Mouse (Mus musculus) right cerebral cortex, postnatal 14 days (tissue): ENCODE measurements around the gene Olfr1102.

ENCODE experiments used
- DNase-seq: peaks from one replicate; pipeline ENCODE4 v3.0.0; 2022

The Olfr1102 gene

GRCm38 (mm10) chr2:86998098-86998497, at the start of gene Olfr1102:
Gene Olfr1102, plus strand, starts transcription at chr2:86998398.
- DNase-seq: no peak

GRCm38 (mm10) chr2:86960593-86960992, 37.6 kb upstream of the Olfr1102 start, which contains the start of gene Olfr1099:
Gene Olfr1099, minus strand, starts transcription at chr2:86960693.
- no peak for DNase-seq

- no peak for DNase-seq
Observed at GRCm38 (mm10) chr2:86979854-86980253, 18.3 kb upstream of the Olfr1102 start, which contains the start of gene Olfr1100. Gene Olfr1100, minus strand, starts transcription at chr2:86979954.

GRCm38 (mm10) chr2:86991121-86991520, 7.1 kb upstream of the Olfr1102 start, which contains the start of gene Olfr1101:
Gene Olfr1101, minus strand, starts transcription at chr2:86991221.
- no peak for DNase-seq

GRCm38 (mm10) chr2:87026980-87027379, 28.8 kb downstream of the Olfr1102 start, which contains the start of gene Olfr1104:
Gene Olfr1104, minus strand, starts transcription at chr2:87027080.
- no peak for DNase-seq

GRCm38 (mm10) chr2:87036431-87036830, 38.2 kb downstream of the Olfr1102 start, which contains the start of gene Olfr1105:
Gene Olfr1105, minus strand, starts transcription at chr2:87036531.
- DNase-seq: no peak

GRCm38 (mm10) chr2:87052173-87052572, 54.0 kb downstream of the Olfr1102 start, which contains the start of gene Olfr1106:
Gene Olfr1106, minus strand, starts transcription at chr2:87052273.
- no peak for DNase-seq
